Mouse (Mus musculus) adrenal gland, postnatal 10 days (tissue): ENCODE results near the gene Morn1. TPM values are rescaled to one million over a fixed set of nuclear protein-coding genes. Genes with fewer than 3 reads are reported as not detected.

Source experiments
- DNase-seq: peaks from one replicate; pipeline ENCODE4 v3.0.0; 2021; ENCODE audit warnings: mixed read lengths
- total RNA-seq, 2 experiments: library from RNA; stranded (reverse); gene quantifications; 2 replicates each; pipeline ENCODE4 v1.2.3; 2021

Morn1 gene
- total RNA-seq, 2 experiments from 2014 or later = 7.0 to 11.2 TPM

DNA sequence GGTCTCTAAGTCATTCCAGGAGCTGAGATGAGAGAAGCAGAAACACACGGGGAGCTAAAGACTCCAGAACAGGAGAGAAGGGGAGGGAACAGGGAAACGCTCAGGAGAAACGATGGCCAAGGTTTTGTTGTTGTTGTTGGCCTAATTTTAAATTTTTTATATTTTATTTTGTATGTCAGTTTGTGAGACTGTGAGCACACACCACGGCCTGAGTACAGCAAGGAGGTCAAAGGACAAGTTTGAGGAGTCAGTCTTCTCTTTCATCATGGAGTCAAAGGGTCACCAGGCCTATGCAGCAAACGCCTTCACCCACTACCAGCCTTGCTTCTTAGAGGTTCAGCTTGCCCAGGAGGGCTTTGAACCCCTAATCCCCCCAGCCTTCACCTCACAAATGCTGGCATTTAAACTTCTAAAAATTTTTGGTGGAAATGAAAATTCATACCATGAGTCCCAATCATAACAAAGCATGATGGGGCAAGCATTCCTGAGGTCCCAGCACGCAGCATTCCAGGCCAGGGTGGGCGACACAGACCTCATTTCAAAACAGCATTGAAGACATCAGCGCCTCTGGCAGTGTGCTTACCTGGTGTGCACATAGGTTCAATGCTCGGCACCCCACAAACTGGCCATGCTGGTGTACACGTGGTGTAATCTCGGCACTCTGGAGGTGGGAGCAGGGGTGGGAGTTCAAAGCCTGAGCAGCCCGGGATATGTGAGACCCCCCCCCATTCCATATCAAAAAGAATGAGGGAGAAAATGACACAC, 53.1 kb downstream of the Morn1 start:
- peak; percentile 9 for DNase-seq

- peak; percentile 36 for DNase-seq
These were observed 53.8 kb downstream of the Morn1 start for GRCm38 (mm10) chr4:155140150-155140549.

DNA sequence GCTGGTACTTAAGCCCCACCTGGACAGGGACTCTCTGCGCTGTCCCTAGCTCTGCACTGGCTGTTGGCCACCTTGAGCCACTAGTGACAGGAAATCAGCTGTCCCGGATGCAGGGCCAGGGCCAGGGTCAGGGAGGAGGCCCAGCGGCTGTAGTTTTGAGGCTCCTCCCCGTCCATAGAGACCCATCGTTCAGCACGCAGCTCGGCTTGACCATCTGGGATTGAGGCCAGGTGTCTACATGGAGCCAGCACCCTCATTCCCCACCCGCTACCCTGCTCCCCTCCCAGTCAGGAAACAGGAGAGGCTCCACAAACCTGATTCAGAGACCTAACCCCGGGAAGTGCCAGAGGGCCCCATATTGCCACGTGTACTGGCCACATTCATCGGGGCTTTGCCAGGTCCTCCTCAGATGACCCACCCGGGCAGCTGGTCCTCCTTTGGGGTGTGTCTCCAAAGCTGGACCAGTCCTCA, 54.5 kb downstream of the Morn1 start:
- DNase-seq = peak; percentile 81

GRCm38 (mm10) chr4:155142836-155143235, 56.5 kb downstream of the Morn1 start:
- no peak for DNase-seq

DNA sequence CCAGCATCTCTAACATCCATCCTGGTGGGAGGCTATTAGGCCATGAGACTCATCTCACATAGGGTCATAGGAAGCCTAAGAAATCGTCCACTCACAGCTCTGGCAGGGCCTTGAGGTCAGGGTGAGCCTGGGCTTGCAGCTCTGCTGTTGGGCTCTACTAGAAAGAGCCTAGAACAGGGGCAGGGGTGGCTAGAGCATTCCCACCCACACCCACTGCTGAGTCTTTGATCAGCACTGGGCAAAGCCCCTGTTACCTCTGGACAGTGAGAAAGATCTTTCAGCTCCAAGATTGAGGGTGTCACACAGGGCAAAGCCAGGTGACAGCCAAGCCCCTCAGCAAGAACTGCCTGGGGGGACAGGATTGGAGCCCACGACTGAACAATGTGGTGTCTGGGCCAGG, 57.0 kb downstream of the Morn1 start:
- no peak for DNase-seq

DNA sequence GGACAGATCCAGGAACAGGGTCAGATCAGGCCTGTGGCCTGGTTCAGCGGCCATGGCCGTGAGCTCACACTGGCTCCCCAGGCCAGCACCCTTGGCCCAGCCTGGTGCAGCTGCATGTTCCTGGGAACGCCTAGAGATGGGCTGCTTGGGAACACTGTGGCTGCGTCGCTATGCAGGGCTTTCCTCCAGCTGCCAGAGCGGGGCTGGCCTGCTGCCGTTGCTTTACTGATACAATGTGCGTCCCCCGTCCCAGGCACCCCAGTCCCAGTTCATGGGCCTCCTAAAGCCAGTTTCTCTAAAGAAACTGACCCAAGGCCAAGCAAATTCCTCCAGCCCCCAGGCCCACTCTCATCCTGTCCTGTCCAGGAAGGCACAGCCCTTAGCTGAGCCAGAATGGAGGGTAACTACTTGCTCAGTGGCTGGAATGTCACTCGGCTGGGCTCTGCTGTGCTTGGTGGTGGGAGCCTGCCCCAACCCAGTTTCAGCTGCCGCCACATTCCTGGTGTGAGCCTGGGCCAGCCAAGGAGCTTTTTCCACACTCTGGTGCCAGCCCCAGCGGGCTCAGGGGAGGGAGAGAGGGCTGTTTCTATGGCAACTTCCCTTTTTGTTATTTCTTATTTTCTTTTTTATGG, 57.6 kb downstream of the Morn1 start:
- peak; percentile 75 for DNase-seq

DNA sequence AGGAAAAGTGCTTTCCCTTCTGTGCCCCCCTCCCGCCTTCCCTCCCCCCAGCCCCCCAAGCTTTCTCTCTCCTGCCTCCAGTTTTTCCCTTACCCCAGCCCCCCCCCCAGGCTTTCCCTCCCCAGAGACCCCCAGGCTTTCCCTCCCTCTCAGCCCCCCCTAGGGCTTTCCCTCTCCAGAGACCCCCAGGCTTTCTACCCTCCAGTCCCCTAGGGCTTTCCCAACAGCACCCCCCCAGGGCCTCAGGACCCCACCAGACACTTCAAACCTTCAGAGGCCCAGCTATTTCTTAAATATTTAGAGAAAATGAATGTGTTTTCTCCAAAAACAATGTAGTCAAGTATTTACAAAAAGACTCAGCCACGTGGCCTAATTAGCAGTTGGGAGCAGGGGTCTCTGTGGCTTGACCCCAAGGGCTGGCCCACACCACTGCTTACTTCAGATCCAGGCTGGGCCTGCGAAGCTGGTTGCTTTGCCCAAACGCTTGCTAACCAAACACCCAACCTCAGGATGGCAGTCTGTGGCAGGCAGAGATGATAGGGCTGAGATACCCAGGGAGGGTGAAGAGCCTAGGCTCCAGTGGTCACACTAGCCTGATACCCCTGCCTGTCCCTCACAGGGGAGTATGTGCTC, 58.3 kb downstream of the Morn1 start:
- no peak for DNase-seq

DNA sequence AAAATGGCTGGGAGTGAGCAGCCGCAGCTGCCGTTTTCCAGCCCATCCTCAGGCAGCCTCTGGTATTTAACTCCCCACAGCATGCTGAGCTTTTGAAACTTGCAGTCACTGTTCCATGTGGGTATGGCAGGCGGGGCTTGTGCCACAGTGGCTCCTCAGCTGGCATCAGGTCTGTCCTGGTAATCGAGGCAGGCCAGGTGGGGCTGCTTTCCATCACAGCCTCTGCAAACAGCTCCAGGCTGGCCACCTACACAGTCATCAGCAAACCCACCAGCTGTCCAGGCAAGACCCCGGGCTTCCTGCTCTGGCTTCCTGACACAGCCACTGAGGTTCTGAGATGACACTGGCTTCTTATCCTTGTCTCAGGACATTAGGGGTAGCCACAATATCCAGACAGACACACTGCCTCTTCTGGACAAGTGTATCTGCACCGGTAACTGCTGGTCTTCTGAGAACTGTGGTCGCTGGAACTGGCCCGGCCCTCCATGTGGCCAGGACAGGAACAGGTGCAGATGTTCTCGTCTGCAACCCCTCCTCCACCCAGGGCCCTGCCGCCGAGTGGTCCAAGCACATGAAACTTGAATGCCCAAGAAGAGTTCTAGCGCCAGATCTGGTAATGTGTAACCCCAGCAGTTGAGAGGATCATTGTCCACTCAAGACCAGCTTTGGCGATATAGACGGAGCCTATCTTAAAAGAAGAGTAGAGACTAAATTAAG, 59.9 kb downstream of the Morn1 start:
- DNase-seq = no peak

DNA sequence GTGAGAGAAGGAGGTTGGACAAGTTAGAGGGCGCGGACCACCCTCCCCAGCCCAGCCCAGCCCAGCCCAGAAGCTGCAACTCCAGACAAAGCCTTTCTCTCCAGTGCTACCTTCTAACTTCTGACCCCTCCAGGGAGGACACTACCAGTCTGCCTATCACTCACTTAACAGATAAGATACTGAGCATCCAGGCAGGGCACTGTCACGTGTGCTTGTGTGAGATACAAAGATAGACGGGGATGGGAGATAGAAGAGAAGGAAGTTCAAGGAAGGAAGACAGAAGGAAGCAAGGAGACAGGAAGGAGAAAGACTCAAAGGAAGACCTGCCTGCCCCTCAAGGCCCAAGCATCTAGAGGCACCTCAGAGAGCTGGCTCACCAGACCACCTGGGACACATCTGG, 62.1 kb downstream of the Morn1 start:
- DNase-seq = no peak

DNA sequence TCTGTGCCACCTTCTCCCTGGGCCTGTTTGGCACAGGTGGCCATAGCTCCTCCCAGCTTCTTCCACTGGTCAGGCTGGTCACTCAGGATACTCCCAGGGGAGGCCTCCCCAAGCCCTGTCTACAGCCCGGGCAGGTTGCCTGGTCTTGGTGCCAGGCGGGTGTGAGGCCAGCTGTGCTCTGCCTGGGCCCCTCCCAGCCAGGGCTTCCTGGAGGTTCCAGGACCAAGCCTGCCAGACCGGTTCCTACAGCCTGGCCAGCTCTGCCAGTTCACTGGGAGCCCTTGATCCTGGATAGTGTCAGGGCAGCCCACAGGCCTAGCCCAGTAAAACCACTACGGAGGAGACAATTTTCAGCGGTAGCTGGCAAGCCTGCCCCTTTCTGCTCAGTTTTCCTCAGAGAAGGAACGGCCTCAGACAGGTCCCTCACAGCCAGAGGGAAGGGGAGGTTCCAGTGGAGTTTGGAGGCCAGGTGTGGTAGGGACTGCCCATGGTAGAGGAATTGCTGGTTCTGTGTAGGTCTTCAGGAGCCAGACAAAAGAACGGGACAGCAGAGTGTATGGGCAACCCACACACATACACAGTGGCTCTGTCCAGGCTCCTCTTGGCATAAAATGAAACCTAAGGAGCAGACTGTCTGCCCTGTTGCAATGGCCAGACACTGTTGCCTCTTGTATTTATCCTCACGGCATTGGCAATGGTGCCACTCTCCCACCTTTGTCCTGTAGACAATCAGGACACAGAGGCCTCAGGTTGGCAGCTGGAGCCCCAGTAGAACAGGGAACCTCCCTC, 62.7 kb downstream of the Morn1 start:
- DNase-seq = peak; percentile 86

DNA sequence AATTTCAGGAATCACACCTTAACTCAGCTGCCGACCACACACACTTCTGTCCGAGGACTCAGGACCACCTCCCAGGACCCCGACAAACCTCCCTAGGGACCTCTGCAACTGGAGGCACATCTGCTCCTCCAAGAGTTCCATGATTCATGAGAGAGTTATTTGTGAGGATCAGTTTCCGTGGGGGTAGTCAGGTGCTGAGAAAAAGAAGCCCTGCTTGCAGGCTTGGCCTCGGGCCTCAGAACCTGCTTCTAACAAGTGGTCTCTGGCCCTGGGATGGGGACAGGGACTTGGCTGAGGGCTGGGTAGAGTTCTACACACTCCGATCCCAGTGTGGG, 63.5 kb downstream of the Morn1 start:
- no peak for DNase-seq

DNA sequence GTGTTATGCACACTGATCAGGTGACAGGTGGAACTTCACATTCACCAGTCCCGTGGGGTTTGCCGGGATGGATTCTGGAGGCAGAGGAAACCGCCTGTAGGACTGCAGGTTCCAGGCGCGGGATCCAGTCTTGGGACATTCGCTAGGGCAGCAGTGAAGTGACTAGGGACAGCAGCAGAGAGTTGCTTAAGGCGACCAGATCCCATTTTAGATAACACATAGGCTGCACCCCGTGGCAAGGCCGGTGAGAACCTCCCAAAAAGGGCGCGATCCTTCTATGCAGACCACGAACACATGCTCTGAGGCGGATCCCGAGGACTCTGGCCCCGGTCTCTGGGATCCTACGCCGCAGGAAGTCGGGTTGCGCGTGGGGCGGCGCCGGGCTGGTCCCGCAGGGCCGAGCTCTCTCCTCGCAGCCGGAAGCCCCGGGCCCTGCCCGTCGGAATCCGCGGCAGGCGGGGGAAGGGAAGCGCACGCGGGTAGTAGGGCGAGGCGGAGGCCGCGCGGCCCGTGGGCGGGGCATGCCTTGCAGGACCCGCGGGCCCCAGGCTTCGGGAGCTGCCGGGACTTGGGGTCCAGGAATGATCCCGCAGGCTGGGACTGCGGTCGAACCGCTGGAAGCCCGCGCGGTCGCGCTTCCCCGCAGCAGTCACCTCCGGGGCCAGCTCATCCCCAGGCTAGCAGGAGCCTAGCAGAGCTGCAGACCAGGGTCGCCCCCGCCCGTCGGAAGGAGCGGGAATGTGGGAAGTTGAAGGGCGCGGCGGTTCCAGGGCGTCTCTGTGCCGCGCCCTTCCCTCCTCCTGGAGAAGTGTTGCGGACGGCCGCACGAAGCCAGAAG, 64.1 kb downstream of the Morn1 start:
- DNase-seq = peak; percentile 92

DNA sequence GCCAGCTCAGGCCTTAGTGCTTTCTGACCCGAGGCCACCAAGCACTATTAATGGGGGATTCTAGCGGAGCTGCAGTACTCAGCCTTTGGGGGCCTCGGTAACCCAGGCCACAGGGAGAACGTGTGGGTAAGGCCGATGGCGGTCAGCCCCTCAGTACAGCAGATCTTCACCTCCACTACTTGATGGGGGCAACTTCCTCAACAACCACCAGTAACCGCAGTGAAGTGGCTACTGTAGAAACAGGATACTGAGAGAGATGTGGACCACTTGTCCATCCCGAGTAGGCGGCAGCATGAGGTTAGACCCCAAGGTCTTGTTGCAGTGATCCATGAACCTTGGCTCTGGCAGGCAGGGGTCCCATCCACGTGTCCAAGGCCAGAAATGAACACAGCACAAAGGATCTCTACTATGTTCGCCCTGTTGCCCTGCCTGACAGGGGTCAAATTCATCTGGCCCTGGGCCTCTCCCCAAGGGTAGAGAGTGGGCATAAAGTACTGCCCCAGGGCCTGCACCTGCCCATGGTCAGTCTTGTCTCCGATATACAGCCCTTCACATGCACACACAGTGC, 64.9 kb downstream of the Morn1 start:
- no peak for DNase-seq

- DNase-seq = no peak
These were observed 65.5 kb downstream of the Morn1 start for GRCm38 (mm10) chr4:155151845-155152244.

DNA sequence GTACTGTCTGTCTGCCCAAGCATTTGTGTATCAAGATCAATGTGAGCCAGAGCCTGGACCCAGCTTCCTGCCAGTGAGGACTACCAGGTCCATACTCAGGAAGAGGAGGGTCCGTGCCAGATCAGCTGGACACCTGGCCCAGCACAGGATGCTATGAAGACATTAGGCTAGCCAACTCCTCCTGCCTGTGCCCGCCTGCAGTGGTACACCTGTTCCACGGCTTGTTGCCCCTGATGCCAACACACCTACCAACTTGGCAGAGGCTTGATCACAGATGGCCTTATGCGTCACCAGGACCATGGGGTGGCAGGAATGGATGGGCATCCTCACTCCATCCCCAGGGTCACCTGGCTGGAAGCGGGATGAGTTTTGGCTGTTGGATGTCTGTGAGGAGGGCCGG, 66.1 kb downstream of the Morn1 start:
- no peak for DNase-seq

- no peak for DNase-seq
These were observed 67.2 kb downstream of the Morn1 start for GRCm38 (mm10) chr4:155153389-155154072.

DNA sequence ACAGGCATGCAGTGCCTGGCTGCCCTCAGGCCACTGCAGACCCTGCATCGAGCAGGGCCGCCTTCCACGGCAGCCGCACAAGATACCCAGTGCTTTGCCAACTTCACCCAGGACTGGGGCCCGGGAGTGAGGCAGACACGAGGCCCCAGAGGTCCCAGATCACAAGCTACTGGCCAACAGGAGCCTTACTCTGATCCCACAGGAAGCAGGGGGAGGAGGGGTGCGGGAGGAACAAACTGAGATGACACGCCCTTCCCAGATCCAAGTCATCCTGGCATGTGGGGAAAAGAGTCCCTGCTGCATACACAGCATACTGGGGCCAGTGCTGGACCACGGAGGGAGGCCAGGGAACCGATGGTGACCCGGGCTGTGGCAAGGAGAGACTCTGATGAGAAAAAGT, 68.6 kb downstream of the Morn1 start:
- peak; percentile 65 for DNase-seq

DNA sequence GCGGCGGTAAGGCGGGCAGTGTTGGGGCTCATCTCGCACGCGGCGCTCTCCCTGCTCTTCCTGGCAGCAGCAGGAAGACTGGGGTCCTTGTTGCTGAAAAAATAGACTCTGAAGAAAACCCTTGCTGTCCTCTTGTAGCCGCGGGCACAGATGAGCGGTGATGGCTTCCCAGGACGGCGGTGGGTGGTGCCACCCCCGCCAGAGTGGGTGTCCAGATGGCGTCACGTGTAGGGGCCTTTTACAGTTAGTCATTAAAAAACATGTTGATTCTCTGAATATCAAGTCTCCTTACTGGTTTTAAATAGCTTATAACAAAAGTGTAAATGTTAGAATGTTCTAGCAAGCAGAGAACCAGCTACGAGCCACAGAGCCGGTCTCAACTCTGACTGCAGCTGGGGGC, 70.4 kb downstream of the Morn1 start:
- DNase-seq = no peak

DNA sequence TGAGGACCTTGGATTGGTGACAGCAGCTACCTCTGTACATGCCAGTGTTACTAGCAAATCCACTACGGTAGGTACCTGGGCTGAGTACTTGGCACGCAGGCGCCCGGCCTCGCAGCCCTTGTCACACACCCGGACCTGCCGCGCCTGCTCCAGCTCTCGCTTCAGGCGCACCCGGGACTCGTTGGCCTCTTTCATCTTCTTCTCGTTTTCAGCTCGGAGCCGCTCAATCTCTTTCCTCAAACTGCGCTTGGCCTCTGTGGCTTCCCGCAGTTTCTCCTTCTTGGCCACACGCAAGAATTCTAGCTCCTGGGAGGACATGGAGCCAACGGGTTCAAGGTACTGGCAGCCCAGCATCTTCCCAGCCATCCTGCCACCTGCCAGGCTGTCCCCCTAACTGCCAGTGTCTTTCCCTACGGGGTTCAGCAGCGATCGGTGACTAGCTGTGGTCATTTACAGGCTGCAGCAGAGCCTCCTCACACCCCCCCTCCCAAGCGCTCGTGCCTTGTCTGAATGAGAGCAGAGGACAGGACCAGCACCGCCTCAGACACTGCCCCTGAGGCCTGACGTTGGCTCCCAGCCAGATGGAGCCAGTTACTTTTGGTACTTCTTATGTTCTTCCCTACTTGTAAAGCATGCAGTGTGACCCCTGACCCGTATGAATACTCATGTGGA, 71.6 kb downstream of the Morn1 start:
- no peak for DNase-seq

DNA sequence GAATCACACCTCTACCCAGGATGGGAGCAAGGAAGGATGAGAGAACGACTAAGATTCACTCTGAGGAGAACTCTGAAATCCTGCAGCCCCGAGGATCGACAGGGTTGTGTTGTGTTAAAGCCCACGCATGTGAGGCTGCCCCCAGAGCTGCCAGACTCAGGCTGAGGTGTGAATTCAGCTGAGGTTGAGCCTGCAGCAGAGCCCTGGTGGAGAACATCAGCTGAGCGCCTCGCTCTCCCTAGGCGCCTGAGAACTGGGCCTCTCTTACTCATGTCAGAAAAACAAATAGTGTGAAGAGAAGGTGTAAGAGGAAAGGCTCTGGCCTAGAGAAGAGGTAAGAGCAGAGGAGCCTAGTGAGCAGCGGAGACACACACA, 72.2 kb downstream of the Morn1 start:
- no peak for DNase-seq
